Mouse (Mus musculus) lung, embryonic 15.5 days (tissue): ENCODE data around the gene Tanc2. TPM values are rescaled to one million over a fixed set of nuclear protein-coding genes. Genes with fewer than 3 reads are reported as not detected.

Experiments
- ATAC-seq: fragments of 200-750 bp; cut with Nextera tagmentation; 2 replicates; pipeline ENCODE4 v1.8.0; 2017; ENCODE audit warnings: moderate number of reproducible peaks, borderline replicate concordance; ENCODE audit not compliant: low FRiP score, low TSS enrichment; ENCODE audit errors: extremely low read depth
- H3K27ac ChIP-seq: fragments of 300-500 bp; sonication (generic); 2 replicates; pipeline ENCODE4 v1.5.1; 2015; ENCODE audit warnings: moderate library complexity, mild to moderate bottlenecking, inconsistent platforms
- H3K27me3 ChIP-seq: fragments of 300-500 bp; sonication (generic); 2 replicates; pipeline ENCODE4 v1.6.1; 2015; ENCODE audit warnings: inconsistent platforms
- H3K36me3 ChIP-seq: fragments of 300-500 bp; sonication (generic); 2 replicates; pipeline ENCODE4 v1.6.1; 2015; ENCODE audit warnings: inconsistent platforms
- H3K4me1 ChIP-seq: fragments of 300-500 bp; sonication (generic); 2 replicates; pipeline ENCODE4 v1.6.1; 2015; ENCODE audit warnings: inconsistent platforms
- H3K4me2 ChIP-seq: fragments of 300-500 bp; sonication (generic); 2 replicates; pipeline ENCODE4 v1.6.1; 2015; ENCODE audit warnings: inconsistent platforms, mild to moderate bottlenecking, moderate library complexity
- H3K4me3 ChIP-seq: fragments of 300-500 bp; sonication (generic); 2 replicates; pipeline ENCODE4 v1.5.1; 2015; ENCODE audit warnings: mild to moderate bottlenecking, inconsistent platforms
- H3K9ac ChIP-seq: fragments of 300-500 bp; sonication (generic); 2 replicates; pipeline ENCODE4 v1.6.1; 2015; ENCODE audit warnings: inconsistent platforms
- H3K9me3 ChIP-seq: fragments of 300-500 bp; sonication (generic); 2 replicates; pipeline ENCODE4 v1.6.1; 2016; ENCODE audit warnings: inconsistent platforms
- WGBS: fragments of 180-500 bp; shearing (Covaris S2); methylation state at CpG from one replicate; pipeline ENCODE4 v1.1.7; 2015; 5-methylcytosine and 5-hydroxymethylcytosine counted together
- polyA plus RNA-seq: library from polyadenylated mRNA; unstranded; fragments of >200 nt; fragmentation: Nextera tagmentation; extraction: Ambion mirVana; gene quantifications from 2 replicates; pipeline ENCODE4 v1.2.1, GENCODE M21; 2015

The Tanc2 gene
- polyA plus RNA-seq, 1 experiment from 2014 or later: 13.9 TPM

GRCm38 (mm10) chr11:105655335-105655734 lies 65.5 kb downstream of the Tanc2 start:
- no peaks in the 10 kb centered on the region for H3K9me3 ChIP-seq
- no peak overlapping the region for H3K9ac ChIP-seq
- H3K27me3 ChIP-seq: no peaks in the 10 kb centered on the region
- no peaks in the 10 kb centered on the region for H3K4me1 ChIP-seq
- WGBS: 64% methylated on average over 4 of the region's 4 CpGs
- ATAC-seq: no peak
- H3K27ac ChIP-seq: no peak overlapping the region
- no peak overlapping the region for H3K4me2 ChIP-seq
- no peaks in the 10 kb centered on the region for H3K36me3 ChIP-seq
- no peak overlapping the region for H3K4me3 ChIP-seq

DNA sequence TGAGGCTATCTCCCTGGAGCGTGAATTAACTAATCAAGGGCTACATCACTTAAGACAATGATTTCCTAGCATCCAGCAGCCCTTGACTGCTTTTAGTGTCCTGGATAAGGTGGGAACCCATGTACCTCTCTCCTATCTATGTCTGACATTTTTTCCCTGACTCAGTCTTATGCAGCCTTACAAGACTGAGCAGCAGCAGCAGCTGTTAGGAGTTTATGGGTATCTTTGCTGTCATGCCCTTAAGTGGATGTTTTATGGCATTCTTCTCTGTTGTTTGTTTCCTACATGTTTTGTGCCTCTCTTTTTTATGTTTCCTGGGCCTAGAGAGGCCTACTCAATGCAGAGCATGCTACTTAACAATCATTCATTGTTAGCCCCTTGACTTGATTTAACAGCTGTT lies 78.1 kb downstream of the Tanc2 start:
- WGBS: 88% methylated on average over 1 of the region's 1 CpGs
- no peaks in the 10 kb centered on the region for H3K27me3 ChIP-seq
- no peak for ATAC-seq
- no peaks in the 10 kb centered on the region for H3K4me1 ChIP-seq
- no peaks in the 10 kb centered on the region for H3K36me3 ChIP-seq
- H3K9ac ChIP-seq: no peak overlapping the region
- no peak overlapping the region for H3K4me2 ChIP-seq
- no peak overlapping the region for H3K27ac ChIP-seq
- H3K4me3 ChIP-seq: no peak overlapping the region
- no peaks in the 10 kb centered on the region for H3K9me3 ChIP-seq

DNA sequence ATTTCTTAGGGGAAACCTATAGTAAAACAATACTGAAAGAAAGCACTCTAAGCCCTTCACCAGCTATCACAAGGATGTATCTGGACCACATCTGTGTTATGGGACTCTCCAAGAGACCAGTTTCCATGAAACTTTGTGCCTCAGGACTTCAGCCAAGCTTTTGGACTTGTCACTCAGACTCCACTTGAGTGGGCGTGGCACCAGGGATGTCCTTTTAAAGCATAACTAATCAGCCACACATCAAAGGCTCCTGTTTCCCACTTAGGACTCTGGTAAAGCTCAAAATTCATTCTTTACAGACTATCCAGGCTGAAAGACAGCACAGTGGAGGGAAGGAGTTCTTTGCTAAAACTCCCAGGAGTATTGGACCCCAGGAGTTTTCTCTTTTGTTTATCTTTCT lies 89.2 kb downstream of the Tanc2 start:
- Histone ChIP-seq H3K36me3 (no peaks in the 10 kb centered on the region), H3K4me3 (no peak overlapping the region), H3K27me3 (no peaks in the 10 kb centered on the region), H3K9me3 (no peaks in the 10 kb centered on the region), H3K4me1 (no peaks in the 10 kb centered on the region), H3K27ac (no peak overlapping the region), H3K4me2 (no peak overlapping the region), H3K9ac (no peak overlapping the region)
- ATAC-seq: no peak
- 74% methylated on average over 1 of the region's 1 CpGs for WGBS

DNA sequence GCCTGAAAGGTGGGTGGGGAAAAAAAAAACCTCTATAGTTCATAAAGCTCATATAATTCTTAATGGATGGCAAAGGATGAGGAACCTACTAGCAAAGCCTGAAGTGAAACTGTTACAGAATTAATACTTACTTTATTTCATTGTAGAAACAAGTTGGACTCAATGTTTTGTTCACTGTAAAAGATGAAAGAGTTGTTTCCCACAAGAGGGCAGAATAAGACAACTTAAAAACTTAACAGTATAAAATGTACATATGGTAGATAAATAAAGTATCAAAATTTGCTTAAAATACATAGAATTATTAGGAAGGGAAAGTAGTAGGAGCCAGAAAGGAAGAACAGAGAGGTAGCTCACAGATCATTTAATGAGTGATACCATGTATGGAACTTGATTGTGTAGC lies 95.0 kb downstream of the Tanc2 start:
- Histone ChIP-seq H3K4me1 (no peaks in the 10 kb centered on the region), H3K4me2 (no peak overlapping the region), H3K9ac (no peak overlapping the region), H3K9me3 (no peaks in the 10 kb centered on the region), H3K4me3 (no peak overlapping the region), H3K36me3 (no peaks in the 10 kb centered on the region), H3K27me3 (no peaks in the 10 kb centered on the region), H3K27ac (no peak overlapping the region)
- ATAC-seq: no peak

DNA sequence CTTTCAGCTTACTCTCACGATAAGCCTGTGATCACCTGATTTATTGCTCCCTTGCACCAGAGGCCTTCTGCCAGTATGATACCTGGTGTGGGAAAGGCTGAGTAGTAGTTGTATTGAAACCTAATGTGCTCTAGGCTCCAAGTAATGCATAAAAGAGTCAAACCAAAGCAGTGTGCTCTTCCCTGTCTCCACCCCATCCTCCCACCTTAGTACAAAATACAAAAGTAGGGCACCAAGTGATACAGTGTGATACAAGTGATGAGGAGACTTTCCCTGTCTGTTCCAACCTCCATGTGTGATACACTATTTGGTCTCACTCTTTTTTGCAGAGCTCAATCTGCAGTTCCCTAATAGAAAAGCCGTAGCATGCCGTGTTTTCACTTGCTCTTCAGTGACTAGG lies 110.7 kb downstream of the Tanc2 start:
- Histone ChIP-seq H3K9ac (no peak overlapping the region), H3K27ac (no peak overlapping the region), H3K27me3 (no peaks in the 10 kb centered on the region), H3K4me1 (no peaks in the 10 kb centered on the region), H3K4me3 (no peak overlapping the region), H3K36me3 (no peaks in the 10 kb centered on the region), H3K9me3 (no peaks in the 10 kb centered on the region), H3K4me2 (no peak overlapping the region)
- WGBS: 66% methylated on average over 3 of the region's 3 CpGs
- no peak for ATAC-seq

- no peaks in the 10 kb centered on the region for H3K4me1 ChIP-seq
- H3K9ac ChIP-seq: no peak overlapping the region
- no peak for ATAC-seq
- no peak overlapping the region for H3K4me3 ChIP-seq
- H3K9me3 ChIP-seq: no peaks in the 10 kb centered on the region
- H3K27ac ChIP-seq: no peak overlapping the region
- WGBS: 13% methylated on average over 1 of the region's 1 CpGs
- no peak overlapping the region for H3K4me2 ChIP-seq
- H3K27me3 ChIP-seq: no peaks in the 10 kb centered on the region
- no peaks in the 10 kb centered on the region for H3K36me3 ChIP-seq
Measured at GRCm38 (mm10) chr11:105719660-105720059, 129.9 kb downstream of the Tanc2 start.

DNA sequence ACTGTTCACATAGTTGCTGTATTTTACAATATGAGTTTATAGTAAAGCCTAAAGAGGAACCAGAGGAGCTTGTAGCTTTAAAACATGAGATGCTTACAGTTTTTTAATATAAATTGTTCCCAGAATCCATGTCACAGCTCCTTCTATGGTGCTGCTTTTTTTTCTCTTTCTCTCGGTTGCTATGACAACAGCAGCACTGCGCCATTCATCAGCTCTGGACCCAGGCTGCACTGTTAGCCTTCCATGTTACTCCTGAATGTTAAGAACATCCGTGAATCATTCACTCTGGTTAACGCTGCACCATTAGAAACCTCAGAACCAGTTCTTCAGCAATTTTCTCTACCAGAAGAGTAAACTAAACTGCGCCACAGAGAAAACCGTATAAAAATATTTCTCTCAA lies 141.8 kb downstream of the Tanc2 start:
- Histone ChIP-seq H3K27ac (no peak overlapping the region), H3K27me3 (no peaks in the 10 kb centered on the region), H3K4me3 (no peak overlapping the region), H3K36me3 (no peaks in the 10 kb centered on the region), H3K4me2 (no peak overlapping the region), H3K9ac (no peak overlapping the region), H3K9me3 (no peaks in the 10 kb centered on the region), H3K4me1 (no peaks in the 10 kb centered on the region)
- no peak for ATAC-seq
- 49% methylated on average over 6 of the region's 6 CpGs for WGBS

DNA sequence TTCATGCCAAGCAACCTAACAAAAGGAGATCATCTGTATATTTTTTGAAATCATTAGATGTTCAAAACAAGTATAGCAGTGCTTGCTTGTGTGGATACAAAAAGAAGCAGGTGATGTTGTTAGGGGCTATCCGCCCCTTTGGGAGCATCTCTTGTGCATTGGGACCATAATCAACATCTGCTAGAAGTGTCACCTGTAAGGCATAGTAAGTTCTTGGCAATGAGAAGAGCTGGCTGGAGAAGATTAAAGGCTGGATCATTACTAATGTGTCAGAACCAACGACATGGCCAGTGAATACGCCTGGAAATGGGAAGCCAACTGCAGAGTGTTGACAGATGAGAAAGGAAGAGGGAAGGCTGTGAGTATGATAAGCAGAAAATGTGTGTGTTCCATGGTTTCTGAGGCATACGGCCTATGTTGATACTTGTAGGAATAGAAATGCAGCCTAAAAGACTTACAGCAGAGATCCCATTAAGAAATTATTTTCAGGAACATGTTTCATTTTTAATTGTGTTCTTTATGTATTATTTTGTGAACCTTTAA lies 142.3 kb downstream of the Tanc2 start:
- H3K4me2 ChIP-seq: no peak overlapping the region
- no peak for ATAC-seq
- H3K4me1 ChIP-seq: no peaks in the 10 kb centered on the region
- no peaks in the 10 kb centered on the region for H3K27me3 ChIP-seq
- H3K4me3 ChIP-seq: no peak overlapping the region
- no peak overlapping the region for H3K27ac ChIP-seq
- H3K36me3 ChIP-seq: no peaks in the 10 kb centered on the region
- H3K9ac ChIP-seq: no peak overlapping the region
- no peaks in the 10 kb centered on the region for H3K9me3 ChIP-seq
- 38% methylated on average over 4 of the region's 4 CpGs for WGBS

DNA sequence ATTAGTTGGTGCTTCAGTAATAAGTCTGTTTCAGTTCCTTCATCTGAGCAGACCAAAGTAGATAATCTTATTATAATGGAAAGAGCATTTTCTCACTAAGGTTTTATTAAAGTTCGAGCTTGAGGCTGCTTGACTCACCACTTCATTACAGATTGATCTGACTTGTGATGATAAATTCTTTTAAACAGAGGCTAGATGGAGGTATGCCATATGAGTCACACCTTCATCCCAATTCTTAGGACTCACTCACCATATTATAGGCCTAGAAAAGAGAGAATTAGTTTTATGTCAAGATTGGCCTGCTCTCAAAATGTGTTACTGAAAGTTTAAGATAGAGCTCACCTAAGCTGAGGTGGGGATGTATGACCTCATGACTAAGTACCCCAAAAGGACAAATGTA lies 153.4 kb downstream of the Tanc2 start:
- no peak for ATAC-seq
- no peak overlapping the region for H3K9ac ChIP-seq
- H3K4me3 ChIP-seq: no peak overlapping the region
- H3K4me1 ChIP-seq: no peaks in the 10 kb centered on the region
- WGBS: 82% methylated on average over 1 of the region's 1 CpGs
- H3K36me3 ChIP-seq: no peaks in the 10 kb centered on the region
- H3K9me3 ChIP-seq: no peaks in the 10 kb centered on the region
- H3K27me3 ChIP-seq: no peaks in the 10 kb centered on the region
- H3K27ac ChIP-seq: no peak overlapping the region
- H3K4me2 ChIP-seq: no peak overlapping the region

DNA sequence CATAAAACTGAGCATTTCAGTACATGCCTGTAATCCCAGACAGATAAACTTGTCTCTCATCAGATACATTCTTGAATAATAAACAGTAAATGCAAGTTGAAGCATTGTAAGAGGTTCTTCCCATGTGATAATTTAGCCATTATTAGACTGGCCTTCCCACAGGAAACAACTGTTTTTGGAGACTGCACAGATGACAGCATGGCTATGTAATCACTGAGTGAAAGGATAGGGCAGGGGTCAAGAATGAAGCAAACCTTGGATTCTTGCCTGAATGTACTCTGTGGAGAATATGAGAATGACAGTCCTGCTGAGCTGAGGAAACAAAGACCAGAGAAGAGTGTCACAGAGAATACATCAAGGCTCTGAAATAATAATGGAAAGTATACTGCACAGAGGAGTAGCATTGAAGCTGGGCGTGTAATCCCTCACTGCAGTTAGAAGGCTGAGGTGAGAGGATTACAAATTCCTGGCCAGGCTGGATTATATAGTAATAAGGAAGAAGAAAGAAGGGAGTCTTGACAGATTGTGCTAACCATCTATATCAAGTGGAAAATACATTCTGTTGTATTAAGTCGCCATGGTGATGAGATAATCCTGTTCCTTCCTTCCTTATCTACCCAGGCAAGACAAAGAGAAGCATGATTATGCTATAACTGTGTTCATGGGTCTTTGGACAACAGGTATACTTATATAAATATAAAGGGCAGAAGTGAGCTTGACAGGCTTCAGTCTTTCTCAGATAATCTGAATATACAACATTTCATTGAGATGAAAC lies 159.7 kb downstream of the Tanc2 start:
- Histone ChIP-seq H3K4me2 (no peak overlapping the region), H3K36me3 (no peaks in the 10 kb centered on the region), H3K27ac (no peak overlapping the region), H3K27me3 (no peaks in the 10 kb centered on the region), H3K9me3 (no peaks in the 10 kb centered on the region), H3K4me1 (peaks cover 5% of the 10 kb centered on the region; the same call in 1 of the 2 replicates), H3K9ac (no peak overlapping the region), H3K4me3 (no peak overlapping the region)
- ATAC-seq: peak; percentile 78
- WGBS: 51% methylated on average over 2 of the region's 2 CpGs

GRCm38 (mm10) chr11:105758561-105759203 lies 168.9 kb downstream of the Tanc2 start:
- Histone ChIP-seq H3K9ac (no peak overlapping the region), H3K4me2 (no peak overlapping the region), H3K27me3 (no peaks in the 10 kb centered on the region), H3K36me3 (no peaks in the 10 kb centered on the region), H3K27ac (no peak overlapping the region), H3K4me3 (no peak overlapping the region), H3K9me3 (no peaks in the 10 kb centered on the region), H3K4me1 (peaks cover 11% of the 10 kb centered on the region; the same call in 1 of the 2 replicates)
- 37% methylated on average over 7 of the region's 7 CpGs for WGBS
- ATAC-seq: no peak

DNA sequence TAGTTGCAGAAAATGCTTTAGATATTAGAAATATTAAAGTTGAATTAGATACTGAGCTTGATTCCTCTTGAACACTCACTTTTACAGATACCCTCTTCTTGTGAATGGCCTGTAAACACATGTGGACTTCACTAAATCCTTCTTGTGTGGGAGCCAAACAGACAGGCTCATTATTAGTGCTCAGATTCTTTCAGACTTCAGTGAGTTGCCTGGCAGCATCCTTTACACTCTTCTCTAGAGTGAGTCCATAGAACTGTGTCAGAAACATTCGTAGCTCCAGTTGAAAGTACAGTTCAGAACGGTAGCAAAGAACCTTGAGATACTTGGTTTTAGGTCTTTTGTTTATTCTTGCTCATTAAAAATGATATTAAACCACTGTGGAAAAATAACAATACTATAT lies 169.6 kb downstream of the Tanc2 start:
- H3K36me3 ChIP-seq: no peaks in the 10 kb centered on the region
- WGBS: 53% methylated on average over 2 of the region's 2 CpGs
- no peak for ATAC-seq
- H3K27ac ChIP-seq: no peak overlapping the region
- peaks cover 11% of the 10 kb centered on the region; the same call in 1 of the 2 replicates for H3K4me1 ChIP-seq
- H3K9me3 ChIP-seq: no peaks in the 10 kb centered on the region
- no peak overlapping the region for H3K4me2 ChIP-seq
- H3K27me3 ChIP-seq: no peaks in the 10 kb centered on the region
- no peak overlapping the region for H3K4me3 ChIP-seq
- no peak overlapping the region for H3K9ac ChIP-seq
